Mouse (Mus musculus) spleen, adult 2 months (tissue): Measurements from ENCODE around the gene Atp5j2. TPM values are rescaled to one million over a fixed set of nuclear protein-coding genes. Genes with fewer than 3 reads are reported as not detected.
A peak's percentile ranks its signal among the peaks of the same experiment; 100 is the strongest.

Experiments used
- DNase-seq, 2 experiments: peaks; one replicate each; pipeline versions ENCODE4 v3.0.0 to v3.0.0-alpha.2; 2012 to 2021; ENCODE audit warnings: low spot score in 2 of 2, low read depth in 1 of 2
- H3K27ac ChIP-seq: fragments of 200-500 bp; 2 replicates; pipeline ENCODE4 v1.5.1; 2012; ENCODE audit warnings: low read length, inconsistent platforms; ENCODE audit not compliant: insufficient read depth
- H3K27me3 ChIP-seq: fragments of 200-500 bp; 2 replicates; pipeline ENCODE4 v1.6.1; 2012; ENCODE audit warnings: mild to moderate bottlenecking, moderate library complexity, low read length, inconsistent platforms; ENCODE audit not compliant: control insufficient read depth, insufficient read depth
- H3K36me3 ChIP-seq: fragments of 200-500 bp; 2 replicates; pipeline ENCODE4 v1.6.1; 2012; ENCODE audit warnings: mild to moderate bottlenecking, low read length, inconsistent platforms; ENCODE audit not compliant: control insufficient read depth, insufficient read depth
- H3K4me1 ChIP-seq: fragments of 200-500 bp; 2 replicates; pipeline ENCODE4 v1.6.1; 2011; ENCODE audit warnings: inconsistent platforms; ENCODE audit not compliant: control insufficient read depth, insufficient read depth, insufficient read length
- H3K4me3 ChIP-seq: fragments of 200-500 bp; 2 replicates; pipeline ENCODE4 v1.5.1; 2011; ENCODE audit warnings: mild to moderate bottlenecking, inconsistent platforms; ENCODE audit not compliant: insufficient read depth, insufficient read length; ENCODE audit errors: extremely low read depth
- CTCF ChIP-seq: fragments of 200-500 bp; IDR thresholded peaks from 2 replicates; pipeline ENCODE4 v1.5.1; 2011; ENCODE audit warnings: mild to moderate bottlenecking, inconsistent platforms; ENCODE audit not compliant: insufficient read depth, insufficient read length, insufficient replicate concordance; ENCODE audit errors: extremely low read depth
- POLR2A ChIP-seq: fragments of 200-500 bp; IDR thresholded peaks from 2 replicates; pipeline ENCODE4 v1.6.1; 2011; ENCODE audit warnings: low read depth, low read length, inconsistent platforms
- WGBS: fragments of 180-500 bp; shearing (Covaris S2); methylation state at CpG from one replicate; pipeline ENCODE4 v1.1.7; 2018; 5-methylcytosine and 5-hydroxymethylcytosine counted together
- polyA plus RNA-seq: library from polyadenylated mRNA; depleted of rRNA; stranded (reverse); fragments of >200 nt; gene quantifications from 2 replicates; pipeline ENCODE4 v1.2.3, GENCODE M21; 2012; rRNA removed

The Atp5j2 gene
- polyA plus RNA-seq, 1 experiment: 49.7 TPM

GRCm38 (mm10) chr5:145161361-145161760, 30.5 kb downstream of the Atp5j2 start:
- TF ChIP-seq CTCF (no peak), POLR2A (no peak)
- 96% methylated on average over 14 of the region's 14 CpGs for WGBS
- Histone ChIP-seq H3K27ac (no peak overlapping the region), H3K4me3 (no peak overlapping the region), H3K27me3 (no peaks in the 10 kb centered on the region), H3K36me3 (peaks cover 30% of the 10 kb centered on the region), H3K4me1 (peaks cover 5% of the 10 kb centered on the region; the same call in 1 of the 2 replicates)
- no peak for DNase-seq

- DNase-seq: no peak
- TF ChIP-seq CTCF (no peak), POLR2A (no peak)
- no peaks in the 10 kb centered on the region for H3K4me1 ChIP-seq
- H3K27ac ChIP-seq: no peak overlapping the region
- H3K4me3 ChIP-seq: no peak overlapping the region
- no peaks in the 10 kb centered on the region for H3K27me3 ChIP-seq
- WGBS: 87% methylated on average over 5 of the region's 5 CpGs
- peaks cover 57% of the 10 kb centered on the region for H3K36me3 ChIP-seq
Observed at GRCm38 (mm10) chr5:145152690-145153089, 39.2 kb downstream of the Atp5j2 start.

- Histone ChIP-seq H3K27me3 (no peaks in the 10 kb centered on the region), H3K4me3 (no peak overlapping the region), H3K4me1 (no peaks in the 10 kb centered on the region), H3K27ac (no peak overlapping the region), H3K36me3 (peaks cover 62% of the 10 kb centered on the region)
- WGBS: 86% methylated on average over 6 of the region's 6 CpGs
- TF ChIP-seq CTCF (no peak), POLR2A (no peak)
- DNase-seq: no peak
Observed at GRCm38 (mm10) chr5:145149294-145149693, 42.6 kb downstream of the Atp5j2 start.

- H3K4me3 ChIP-seq: no peak overlapping the region
- no peak for DNase-seq
- 91% methylated on average over 5 of the region's 5 CpGs for WGBS
- peaks cover 66% of the 10 kb centered on the region for H3K36me3 ChIP-seq
- H3K27ac ChIP-seq: no peak overlapping the region
- H3K27me3 ChIP-seq: no peaks in the 10 kb centered on the region
- TF ChIP-seq POLR2A (no peak), CTCF (no peak)
- no peaks in the 10 kb centered on the region for H3K4me1 ChIP-seq
Observed at GRCm38 (mm10) chr5:145147748-145148147, 44.1 kb downstream of the Atp5j2 start.

GRCm38 (mm10) chr5:145140611-145141010, 51.3 kb downstream of the Atp5j2 start:
- Histone ChIP-seq H3K27ac (peak overlapping the region; percentile 96), H3K4me1 (no peaks in the 10 kb centered on the region; the same call in 1 of the 2 replicates), H3K4me3 (peak overlapping the region; percentile 96), H3K27me3 (no peaks in the 10 kb centered on the region), H3K36me3 (peaks cover 21% of the 10 kb centered on the region)
- WGBS: under 1% methylated on average over 18 of the region's 18 CpGs
- TF ChIP-seq POLR2A: no peak
- TF ChIP-seq CTCF: no peak
- no peak for DNase-seq

GRCm38 (mm10) chr5:145139571-145140519, 52.0 kb downstream of the Atp5j2 start, which contains the start of the genes Pdap1 and Bud31:
Gene Pdap1 (minus strand): TSS chr5:145140238.
Gene Bud31 (plus strand): TSS chr5:145140362.
- Histone ChIP-seq H3K4me3 (peak within 1 kb of the TSS; percentile 96), H3K27me3 (no peaks in the 10 kb centered on the region), H3K4me1 (no peaks in the 10 kb centered on the region; the same call in 1 of the 2 replicates), H3K36me3 (peaks cover 19% of the 10 kb centered on the region), H3K27ac (peak within 1 kb of the TSS; percentile 96)
- WGBS: under 1% methylated on average over 84 of the region's 84 CpGs
- TF ChIP-seq POLR2A (peak; percentile 78), CTCF (no peak)
- DNase-seq: peak; percentile 86 to 90

- Histone ChIP-seq H3K27ac (no peak overlapping the region), H3K4me1 (no peaks in the 10 kb centered on the region; the same call in 1 of the 2 replicates), H3K4me3 (peak overlapping the region; percentile 96; the same call in 1 of the 2 replicates), H3K36me3 (peaks cover 22% of the 10 kb centered on the region), H3K27me3 (no peaks in the 10 kb centered on the region)
- DNase-seq: no peak
- TF ChIP-seq POLR2A (no peak), CTCF (no peak)
- 11% methylated on average over 6 of the region's 6 CpGs for WGBS
Observed at GRCm38 (mm10) chr5:145138836-145139235, 53.0 kb downstream of the Atp5j2 start.

Other genes with a start within 250 kb of the Atp5j2 start
- gene Smurf1, start 226.2 kb downstream of the Atp5j2 start, polyA plus RNA-seq: 16.4 and 20.2 TPM in 2 replicates
- gene Gm4871, start 159.3 kb downstream of the Atp5j2 start, polyA plus RNA-seq: not detected in 2 replicates
- not detected in 2 replicates for gene 1700018F24Rik, start 149.1 kb downstream of the Atp5j2 start, polyA plus RNA-seq
- gene Arpc1a, start 108.2 kb downstream of the Atp5j2 start, polyA plus RNA-seq: 49.7 and 54.0 TPM in 2 replicates
- gene Kpna7, start 108.0 kb downstream of the Atp5j2 start, polyA plus RNA-seq: not detected in 2 replicates
- gene Arpc1b, start 77.8 kb downstream of the Atp5j2 start, polyA plus RNA-seq: 780 and 1,055 TPM in 2 replicates
- gene Pdap1, start 51.8 kb downstream of the Atp5j2 start, polyA plus RNA-seq: 17.8 and 18.4 TPM in 2 replicates
- gene Bud31, start 51.7 kb downstream of the Atp5j2 start, polyA plus RNA-seq: 26.7 and 30.4 TPM in 2 replicates
- gene Ptcd1, start 25.0 kb downstream of the Atp5j2 start, polyA plus RNA-seq: 8.4 and 9.7 TPM in 2 replicates
- gene Cpsf4, start 24.8 kb downstream of the Atp5j2 start, polyA plus RNA-seq: 25.5 and 31.7 TPM in 2 replicates
- 3.4 and 3.7 TPM in 2 replicates for gene Zkscan14, start 9.8 kb upstream of the Atp5j2 start, polyA plus RNA-seq
- gene Zkscan5, start 12.5 kb upstream of the Atp5j2 start, polyA plus RNA-seq: 2.6 and 2.8 TPM in 2 replicates
- 7.6 and 10.2 TPM in 2 replicates for gene Zfp655, start 39.7 kb upstream of the Atp5j2 start, polyA plus RNA-seq
- gene Zscan25, start 88.4 kb upstream of the Atp5j2 start, polyA plus RNA-seq: 15.8 and 20.3 TPM in 2 replicates
- not detected in 2 replicates for gene Cyp3a57, start 153.2 kb upstream of the Atp5j2 start, polyA plus RNA-seq